Mouse (Mus musculus) lung, embryonic 14.5 days (tissue): Measurements from ENCODE around the gene Mfap3. TPM values are rescaled to one million over a fixed set of nuclear protein-coding genes. Genes with fewer than 3 reads are reported as not detected.

Experiments
- ATAC-seq: fragments of 200-750 bp; cut with Nextera tagmentation; 2 replicates; pipeline ENCODE4 v1.8.0; 2017; ENCODE audit warnings: mild to moderate bottlenecking, moderate TSS enrichment, moderate library complexity; ENCODE audit not compliant: insufficient read depth
- DNase-seq: peaks from one replicate; pipeline ENCODE4 v3.0.0-alpha.2; 2015
- H3K27ac ChIP-seq: fragments of 300-500 bp; sonication (generic); 2 replicates; pipeline ENCODE4 v1.5.1; 2014; ENCODE audit warnings: low read depth, mild to moderate bottlenecking, moderate library complexity
- H3K27me3 ChIP-seq: fragments of 300-500 bp; sonication (generic); 2 replicates; pipeline ENCODE4 v1.6.1; 2014; ENCODE audit warnings: low read length, control low read depth; ENCODE audit not compliant: insufficient read depth
- H3K36me3 ChIP-seq: fragments of 300-500 bp; sonication (generic); 2 replicates; pipeline ENCODE4 v1.6.1; 2014; ENCODE audit warnings: control low read depth; ENCODE audit not compliant: insufficient read depth
- H3K4me1 ChIP-seq: fragments of 300-500 bp; sonication (generic); 2 replicates; pipeline ENCODE4 v1.6.1; 2014; ENCODE audit warnings: antibody characterized with exemption, control low read depth; ENCODE audit not compliant: insufficient read depth
- H3K4me2 ChIP-seq: fragments of 300-500 bp; sonication (generic); 2 replicates; pipeline ENCODE4 v1.6.1; 2014; ENCODE audit warnings: mild to moderate bottlenecking
- H3K4me3 ChIP-seq: fragments of 300-500 bp; sonication (generic); 2 replicates; pipeline ENCODE4 v1.5.1; 2014; ENCODE audit warnings: low read depth, low read length
- H3K9ac ChIP-seq: fragments of 300-500 bp; sonication (generic); 2 replicates; pipeline ENCODE4 v1.6.1; 2014
- H3K9me3 ChIP-seq: fragments of 300-500 bp; sonication (generic); 2 replicates; pipeline ENCODE4 v1.6.1; 2016; ENCODE audit warnings: low read depth, low read length, control low read depth
- CTCF ChIP-seq: IDR thresholded peaks from 2 replicates; pipeline ENCODE4 v1.5.1; 2016; ENCODE audit warnings: antibody characterized with exemption, low read depth
- WGBS: fragments of 180-500 bp; shearing (Covaris S2); extraction: QIAGEN DNeasy Blood & Tissue Kit; methylation state at CpG from one replicate; pipeline ENCODE4 v1.1.7; 2014; 5-methylcytosine and 5-hydroxymethylcytosine counted together
- polyA plus RNA-seq: library from polyadenylated mRNA; unstranded; fragments of >200 nt; fragmentation: Nextera tagmentation; extraction: Ambion mirVana; gene quantifications from 2 replicates; pipeline ENCODE4 v1.2.1, GENCODE M21; 2014

The Mfap3 gene
- polyA plus RNA-seq, 1 experiment from 2014 or later = 46.9 TPM

DNA sequence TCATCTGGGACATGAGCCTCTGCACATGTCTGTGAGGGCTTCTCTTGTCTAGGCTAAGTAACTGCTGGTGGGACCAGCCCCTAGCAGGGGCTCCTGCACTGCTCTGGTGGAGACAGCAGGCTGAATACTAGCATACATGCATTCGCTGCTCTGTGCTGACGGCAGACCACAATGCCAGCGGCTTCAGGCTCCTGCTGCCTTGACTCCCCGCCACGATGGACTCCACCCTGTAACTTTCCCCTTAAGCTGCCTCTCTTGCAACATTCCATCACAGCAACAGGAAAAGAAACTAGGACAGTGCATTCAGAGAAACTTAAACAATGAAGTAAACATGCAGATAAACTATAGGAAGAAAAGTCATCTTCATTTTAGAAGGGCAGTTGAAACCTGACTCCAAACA lies 30.0 kb upstream of the Mfap3 start:
- H3K27me3 ChIP-seq = no peaks in the 10 kb centered on the region
- no peak overlapping the region for H3K27ac ChIP-seq
- peaks cover 80% of the 10 kb centered on the region for H3K36me3 ChIP-seq
- H3K9me3 ChIP-seq = no peaks in the 10 kb centered on the region
- no peaks in the 10 kb centered on the region for H3K4me1 ChIP-seq
- WGBS = 73% methylated on average over 5 of the region's 5 CpGs
- no peak overlapping the region for H3K4me2 ChIP-seq
- no peak overlapping the region for H3K9ac ChIP-seq
- H3K4me3 ChIP-seq = no peak overlapping the region
- DNase-seq (no peak), ATAC-seq (no peak)
- TF ChIP-seq CTCF = no peak

GRCm38 (mm10) chr11:57496462-57497039 lies 21.9 kb upstream of the Mfap3 start:
- DNase-seq (peak; percentile 31), ATAC-seq (no peak)
- no peak overlapping the region for H3K4me3 ChIP-seq
- H3K36me3 ChIP-seq = peaks cover 83% of the 10 kb centered on the region
- no peaks in the 10 kb centered on the region for H3K4me1 ChIP-seq
- H3K9ac ChIP-seq = no peak overlapping the region
- WGBS = 49% methylated on average over 3 of the region's 3 CpGs
- no peak for TF ChIP-seq CTCF
- H3K4me2 ChIP-seq = no peak overlapping the region
- H3K27ac ChIP-seq = no peak overlapping the region
- H3K9me3 ChIP-seq = no peaks in the 10 kb centered on the region
- H3K27me3 ChIP-seq = no peaks in the 10 kb centered on the region

GRCm38 (mm10) chr11:57497701-57498100 lies 20.8 kb upstream of the Mfap3 start:
- no peak overlapping the region for H3K4me3 ChIP-seq
- no peaks in the 10 kb centered on the region for H3K27me3 ChIP-seq
- H3K4me1 ChIP-seq = no peaks in the 10 kb centered on the region
- no peaks in the 10 kb centered on the region for H3K9me3 ChIP-seq
- TF ChIP-seq CTCF = no peak
- no peak for ATAC-seq
- 85% methylated on average over 3 of the region's 3 CpGs for WGBS
- no peak overlapping the region for H3K4me2 ChIP-seq
- no peak for DNase-seq
- H3K36me3 ChIP-seq = peaks cover 75% of the 10 kb centered on the region
- H3K9ac ChIP-seq = no peak overlapping the region
- H3K27ac ChIP-seq = no peak overlapping the region

- no peak overlapping the region for H3K4me3 ChIP-seq
- TF ChIP-seq CTCF = no peak
- no peaks in the 10 kb centered on the region for H3K4me1 ChIP-seq
- no peak for ATAC-seq
- peaks cover 74% of the 10 kb centered on the region for H3K36me3 ChIP-seq
- H3K9me3 ChIP-seq = no peaks in the 10 kb centered on the region
- H3K27ac ChIP-seq = no peak overlapping the region
- no peak overlapping the region for H3K4me2 ChIP-seq
- DNase-seq = no peak
- 91% methylated on average over 5 of the region's 5 CpGs for WGBS
- H3K27me3 ChIP-seq = no peaks in the 10 kb centered on the region
- H3K9ac ChIP-seq = no peak overlapping the region
These were observed 20.2 kb upstream of the Mfap3 start for GRCm38 (mm10) chr11:57498215-57498614.

GRCm38 (mm10) chr11:57503155-57503554 lies 15.3 kb upstream of the Mfap3 start:
- Histone ChIP-seq H3K4me1 (no peaks in the 10 kb centered on the region), H3K9ac (no peak overlapping the region), H3K4me2 (no peak overlapping the region), H3K27me3 (no peaks in the 10 kb centered on the region), H3K36me3 (peaks cover 76% of the 10 kb centered on the region), H3K4me3 (no peak overlapping the region), H3K27ac (no peak overlapping the region), H3K9me3 (no peaks in the 10 kb centered on the region)
- no peak for TF ChIP-seq CTCF
- DNase-seq (no peak), ATAC-seq (no peak)
- 90% methylated on average over 5 of the region's 5 CpGs for WGBS

- no peak for TF ChIP-seq CTCF
- H3K4me2 ChIP-seq = no peak overlapping the region
- H3K9me3 ChIP-seq = no peaks in the 10 kb centered on the region
- 74% methylated on average over 6 of the region's 6 CpGs for WGBS
- ATAC-seq (no peak), DNase-seq (no peak)
- H3K4me3 ChIP-seq = no peak overlapping the region
- H3K4me1 ChIP-seq = no peaks in the 10 kb centered on the region
- peaks cover 80% of the 10 kb centered on the region for H3K36me3 ChIP-seq
- H3K27ac ChIP-seq = no peak overlapping the region
- no peak overlapping the region for H3K9ac ChIP-seq
- H3K27me3 ChIP-seq = no peaks in the 10 kb centered on the region
These were observed 11.6 kb upstream of the Mfap3 start for GRCm38 (mm10) chr11:57506899-57507298.

DNA sequence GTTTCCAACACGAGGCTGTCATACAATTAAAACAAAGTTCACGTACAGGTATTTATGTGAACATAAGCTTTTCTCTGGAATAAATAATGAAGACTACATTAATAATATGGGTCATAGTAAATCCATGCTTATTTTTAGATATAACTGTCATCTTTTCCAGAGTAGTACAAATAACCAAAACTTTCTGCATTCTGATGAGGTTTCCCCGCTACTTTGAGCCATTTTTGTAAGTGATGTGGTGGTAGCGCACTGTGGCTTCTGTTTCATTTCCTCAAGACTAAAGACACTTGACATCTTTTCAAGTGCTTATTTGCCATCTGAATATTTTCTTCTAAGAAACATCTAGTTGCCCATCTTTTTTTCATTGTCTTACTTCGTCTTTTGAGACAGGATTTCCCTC lies 3.2 kb upstream of the Mfap3 start:
- Histone ChIP-seq H3K9ac (no peak overlapping the region), H3K36me3 (peaks cover 37% of the 10 kb centered on the region), H3K4me2 (no peak overlapping the region), H3K9me3 (no peaks in the 10 kb centered on the region), H3K27ac (no peak overlapping the region), H3K4me1 (peaks cover 4% of the 10 kb centered on the region; the same call in 1 of the 2 replicates), H3K27me3 (no peaks in the 10 kb centered on the region), H3K4me3 (no peak overlapping the region)
- WGBS = 89% methylated on average over 5 of the region's 5 CpGs
- DNase-seq = no peak
- TF ChIP-seq CTCF = no peak
- no peak for ATAC-seq
